Mouse (Mus musculus): ENCODE measurements around the gene Cep83.

GRCm38 (mm10) chr10:94799485-94800239, 111.2 kb downstream of the Cep83 start:
- TF ChIP-seq CTCF (IDR thresholded peaks at IDR 0.05; ENCODE audit: borderline replicate concordance, insufficient read depth, low read length) (no peak), POLR2A (IDR thresholded peaks at IDR 0.05; ENCODE audit: low read depth, low read length) (no peak)
